In the genomic region with DNA sequence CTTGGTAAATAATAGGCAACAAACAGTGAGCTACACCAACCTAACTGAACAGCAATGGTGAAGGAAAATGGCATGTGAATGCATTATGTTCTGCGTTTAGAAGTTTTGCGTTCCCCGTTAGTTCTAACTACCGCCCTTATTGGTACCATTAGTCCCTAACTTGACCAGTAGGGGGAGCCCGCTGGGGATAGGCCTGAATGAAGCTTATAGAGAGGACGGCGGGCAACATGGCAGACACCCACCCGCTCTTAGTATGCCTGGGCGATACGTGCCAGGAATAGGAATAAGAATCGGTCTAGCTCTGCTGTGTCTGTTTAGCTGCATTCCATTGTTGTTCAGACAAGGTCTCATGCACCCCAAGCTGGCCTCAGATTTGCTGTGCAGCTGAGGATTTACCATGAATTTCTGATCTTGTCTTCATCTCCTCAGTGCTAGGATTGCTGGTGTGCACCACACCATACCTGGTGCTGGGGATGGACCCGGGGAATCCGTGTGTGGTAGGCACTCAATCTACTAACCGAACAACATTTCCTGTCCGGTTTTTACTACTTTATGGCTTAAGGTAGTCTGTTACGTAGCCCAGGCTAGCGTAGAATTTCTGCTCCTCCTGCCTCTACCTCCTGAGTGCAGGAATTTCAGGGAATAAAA, we compare ENCODE assay signal across 9 mouse cellular contexts. TPM values are rescaled to one million over a fixed set of nuclear protein-coding genes. Genes with fewer than 3 reads are reported as not detected.
DNase-seq lines count a peak whose midpoint lies in the region; ATAC-seq and TF ChIP-seq lines count a peak whose summit lies in the region.
"Had no signal": no experiment of that assay in that cellular context is flagged by ENCODE, and none has a peak within 500 bp of the region (broad histone marks: within the 10 kb centered on the region; RNA-seq: fewer than 3 reads in every experiment).

No protein-coding gene starts in this region.

- no peaks in the 10 kb centered on the region for H3K27me3 ChIP-seq in hindbrain, embryonic 12.5 days
- no peaks in the 10 kb centered on the region for H3K27me3 ChIP-seq in midbrain, embryonic 11.5 days (ENCODE audit: control insufficient read depth, insufficient read depth, low read length)
- H3K27me3 ChIP-seq: limb, embryonic 15.5 days had no signal

- H3K4me1 ChIP-seq in ES-E14 (ENCODE audit: control insufficient read depth in 2 of 2, insufficient read depth in 2 of 2, low read length in 2 of 2, poor library complexity in 1 of 2), result peaks cover 0 to 7% of the 10 kb centered on the region in 2 experiments; a peak in 1 of 4 replicates
- no peaks in the 10 kb centered on the region for H3K4me1 ChIP-seq in hindbrain, embryonic 12.5 days
- no peaks in the 10 kb centered on the region for H3K4me1 ChIP-seq in midbrain, embryonic 11.5 days (ENCODE audit: control insufficient read depth, insufficient read depth, low read length)
- H3K4me1 ChIP-seq: limb, embryonic 15.5 days had no signal

- H3K9ac ChIP-seq in ES-E14 (ENCODE audit: insufficient read depth, low read depth, low read length, poor library complexity, severe bottlenecking), result peak overlapping the region; percentile 38; the same call in 1 of the 2 replicates
- no peak overlapping the region for H3K9ac ChIP-seq in hindbrain, embryonic 12.5 days
- no peak overlapping the region for H3K9ac ChIP-seq in midbrain, embryonic 11.5 days (ENCODE audit: low read length)
- H3K9ac ChIP-seq: limb, embryonic 15.5 days had no signal

- H3K36me3 ChIP-seq in ES-E14 (ENCODE audit: control insufficient read depth, insufficient read depth, low read length, poor library complexity, severe bottlenecking), result no peaks in the 10 kb centered on the region
- H3K36me3 ChIP-seq in hindbrain, embryonic 12.5 days, result no peaks in the 10 kb centered on the region
- no peaks in the 10 kb centered on the region for H3K36me3 ChIP-seq in midbrain, embryonic 11.5 days (ENCODE audit: control insufficient read depth, insufficient read depth, low read length)
- H3K36me3 ChIP-seq: limb, embryonic 15.5 days had no signal

- no peaks in the 10 kb centered on the region for H3K9me3 ChIP-seq in ES-E14 (ENCODE audit: control insufficient read depth, insufficient read depth, low read depth, low read length)
- H3K9me3 ChIP-seq in hindbrain, embryonic 12.5 days (replicated peaks), result no peaks in the 10 kb centered on the region
- no peaks in the 10 kb centered on the region for H3K9me3 ChIP-seq in midbrain, embryonic 11.5 days (ENCODE audit: control insufficient read depth, low read length)
- H3K9me3 ChIP-seq: limb, embryonic 15.5 days had no signal

- peak; percentile 11 for DNase-seq in kidney, adult 18-20 months
- DNase-seq in kidney, adult 11 months, result no peak
- DNase-seq in ES-E14 (ENCODE audit: low read depth, low spot score), result peak; percentile 87
- peak; percentile 48 to 69 for DNase-seq in cerebellum, postnatal 14 days
- DNase-seq in midbrain, embryonic 11.5 days (ENCODE audit: low spot score, missing footprints), result peak; percentile 95
- no peak for DNase-seq in kidney, postnatal 14 days

- ATAC-seq in hindbrain, embryonic 12.5 days (ENCODE audit: low FRiP score), result peak; percentile 91
- ATAC-seq in midbrain, embryonic 11.5 days (ENCODE audit: low FRiP score), result peak; percentile 93
- no peak for ATAC-seq in activated CD4-positive, CD25-positive, alpha-beta regulatory T cell, adult 4 months

- peak overlapping the region; percentile 28 for H3K4me2 ChIP-seq in hindbrain, embryonic 12.5 days (replicated peaks)
- 0 out of 2 replicates have a peak overlapping the region, but pooled peaks have one; percentile 3 for H3K4me2 ChIP-seq in midbrain, embryonic 11.5 days
- H3K4me2 ChIP-seq: limb, embryonic 15.5 days had no signal

- in situ Hi-C loops in ES-E14 (cut with MboI; ENCODE audit: low sequenced_read_pairs in 2 of 2, unreplicated experiment in 2 of 2), result no loop called here

- H3K4me3 ChIP-seq in ES-E14 (ENCODE audit: insufficient read depth in 1 of 2, low read depth in 1 of 2, low read length in 2 of 2, poor library complexity in 1 of 2, severe bottlenecking in 1 of 2), result peak overlapping the region; percentile 26 to 39
- H3K4me3 ChIP-seq in hindbrain, embryonic 12.5 days, result no peak overlapping the region
- no peak overlapping the region for H3K4me3 ChIP-seq in midbrain, embryonic 11.5 days (ENCODE audit: low read depth, low read length)
- H3K4me3 ChIP-seq: limb, embryonic 15.5 days had no signal

- no peak overlapping the region for H3K27ac ChIP-seq in ES-E14 (ENCODE audit: insufficient read depth, low read depth, low read length, poor library complexity, severe bottlenecking)
- H3K27ac ChIP-seq in hindbrain, embryonic 12.5 days, result no peak overlapping the region
- H3K27ac ChIP-seq in midbrain, embryonic 11.5 days (ENCODE audit: low read depth, low read length), result no peak overlapping the region
- H3K27ac ChIP-seq: limb, embryonic 15.5 days had no signal

- 56% methylated on average over 17 of the region's 17 CpGs for WGBS in hindbrain, embryonic 12.5 days
- WGBS in midbrain, embryonic 11.5 days, result 51% methylated on average over 17 of the region's 17 CpGs

TF ChIP-seq in ES-E14, 5 proteins besides CTCF, POLR2A, EP300 and RAD21:
- TF ChIP-seq MAFK (IDR thresholded peaks at IDR 0.05; ENCODE audit: insufficient read depth, low read depth, low read length) (no peak), CHD2 (IDR thresholded peaks at IDR 0.05; ENCODE audit: low read depth, low read length) (no peak), ZNF384 (IDR thresholded peaks at IDR 0.05; ENCODE audit: low read depth, low read length) (no peak), ZC3H11A (IDR thresholded peaks at IDR 0.05; ENCODE audit: borderline replicate concordance, low read depth, low read length) (no peak), HCFC1 (IDR thresholded peaks at IDR 0.05; ENCODE audit: borderline replicate concordance, insufficient read depth, low read length) (no peak)

RNA-seq across cellular contexts. Expression of a gene that starts 21.3 kb away (rescaled TPM):
- total RNA-seq in ES-E14 (2012; rRNA removed), result 47.0 and 60.5 TPM in 2 replicates
- polyA plus RNA-seq in hindbrain, embryonic 12.5 days (2016; fragmentation: Nextera tagmentation; extraction: Ambion mirVana), result 75.1 and 84.3 TPM in 2 replicates
- polyA plus RNA-seq in midbrain, embryonic 11.5 days (2014; fragmentation: Nextera tagmentation; extraction: Ambion mirVana), result 65.8 and 69.1 TPM in 2 replicates
- under 1 TPM in 1 of 2 experiments, not detected in 1; 0.25 TPM for polyA plus RNA-seq in activated CD4-positive, CD25-positive, alpha-beta regulatory T cell, adult 4 months (2017; shearing (Covaris generic))

Comparison
In these comparisons a context has a peak if more than half of its experiments do, and no peak if none do; other contexts are left out.
1. DNase-seq: peak in kidney, adult 18-20 months (single experiment), ES-E14 (single experiment), cerebellum, postnatal 14 days (2 of 2) and midbrain, embryonic 11.5 days (single experiment); none in kidney, adult 11 months (single experiment) and kidney, postnatal 14 days (single experiment).
2. H3K4me3 ChIP-seq: peak in ES-E14 (2 of 2); none in hindbrain, embryonic 12.5 days (single experiment) and midbrain, embryonic 11.5 days (single experiment).
3. RNA of a gene that starts 21.3 kb away (polyA plus RNA-seq): 75.1 to 84.3 TPM in hindbrain, embryonic 12.5 days and 65.8 to 69.1 TPM in midbrain, embryonic 11.5 days; 0.25 TPM in activated CD4-positive, CD25-positive, alpha-beta regulatory T cell, adult 4 months; every median in the first group is over 10 times any median in the second.